Mouse (Mus musculus): ENCODE results near the gene Gatad1.
"Not testable (repeated sequence)": the region's sequence is repeated elsewhere in the genome, so short reads cannot be mapped to it uniquely, and the experiment has no call there.

Gatad1 gene

DNA sequence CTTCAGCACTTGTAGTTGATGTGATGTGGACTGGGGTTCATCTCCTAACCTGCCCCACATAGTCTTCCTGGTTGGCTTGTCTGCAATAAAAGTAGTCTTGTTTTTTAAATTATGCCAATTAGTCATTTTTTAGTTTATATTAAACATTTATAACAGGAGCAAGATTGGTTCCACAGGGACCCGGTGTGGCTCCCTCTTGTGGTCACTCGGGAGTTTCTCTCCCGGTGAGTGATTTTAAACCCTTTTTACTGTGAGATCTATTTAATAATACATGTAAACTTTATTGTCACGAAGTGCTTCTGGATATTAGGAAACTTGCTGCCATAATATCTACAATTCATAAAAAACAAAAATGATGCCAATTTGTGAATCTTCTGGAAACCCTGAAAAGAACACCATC lies 23.0 kb downstream of the Gatad1 start:
- peak; percentile 7 for DNase-seq (ENCODE audit: low spot score)

DNA sequence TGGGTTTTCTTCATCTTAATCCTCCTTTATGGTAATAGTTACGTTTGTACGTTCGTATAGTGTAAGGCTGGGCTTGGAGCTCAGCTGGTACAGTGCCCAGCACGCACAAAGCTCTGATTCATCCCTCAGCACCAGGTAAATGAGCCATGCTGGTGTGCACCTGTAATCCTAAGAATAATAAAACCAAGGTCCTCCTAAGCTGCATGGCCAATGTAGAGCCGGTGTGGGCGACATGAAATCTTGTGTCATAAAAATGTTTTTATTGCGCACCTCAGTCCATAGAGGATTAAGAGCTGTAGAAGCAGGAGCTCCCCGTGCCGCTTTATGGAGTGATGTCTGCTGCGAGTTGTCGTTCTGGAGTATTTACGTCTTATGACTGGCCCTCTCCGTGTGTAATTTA lies 23.7 kb downstream of the Gatad1 start:
- no peak for DNase-seq (ENCODE audit: low spot score)

DNA sequence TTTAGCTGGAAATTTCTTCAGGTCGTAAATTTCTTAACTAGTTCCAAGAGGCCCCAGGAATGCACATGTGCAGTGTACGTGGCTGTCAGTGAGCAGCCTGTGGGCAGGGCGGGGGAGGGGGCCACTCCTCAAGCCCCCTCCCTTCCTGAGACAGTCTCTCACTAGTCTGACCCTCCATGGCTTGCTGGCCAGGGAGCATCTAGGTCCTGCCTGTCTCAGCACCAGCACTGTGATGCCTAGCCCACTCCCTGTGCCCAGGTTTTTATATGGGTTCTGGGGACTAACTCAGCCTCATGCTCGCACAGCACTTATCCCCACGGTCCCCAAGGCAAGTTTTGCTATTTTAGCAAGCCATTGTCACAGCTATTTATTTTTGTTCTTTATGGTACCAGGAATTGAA lies 24.7 kb downstream of the Gatad1 start:
- DNase-seq (ENCODE audit: low spot score): no peak

DNA sequence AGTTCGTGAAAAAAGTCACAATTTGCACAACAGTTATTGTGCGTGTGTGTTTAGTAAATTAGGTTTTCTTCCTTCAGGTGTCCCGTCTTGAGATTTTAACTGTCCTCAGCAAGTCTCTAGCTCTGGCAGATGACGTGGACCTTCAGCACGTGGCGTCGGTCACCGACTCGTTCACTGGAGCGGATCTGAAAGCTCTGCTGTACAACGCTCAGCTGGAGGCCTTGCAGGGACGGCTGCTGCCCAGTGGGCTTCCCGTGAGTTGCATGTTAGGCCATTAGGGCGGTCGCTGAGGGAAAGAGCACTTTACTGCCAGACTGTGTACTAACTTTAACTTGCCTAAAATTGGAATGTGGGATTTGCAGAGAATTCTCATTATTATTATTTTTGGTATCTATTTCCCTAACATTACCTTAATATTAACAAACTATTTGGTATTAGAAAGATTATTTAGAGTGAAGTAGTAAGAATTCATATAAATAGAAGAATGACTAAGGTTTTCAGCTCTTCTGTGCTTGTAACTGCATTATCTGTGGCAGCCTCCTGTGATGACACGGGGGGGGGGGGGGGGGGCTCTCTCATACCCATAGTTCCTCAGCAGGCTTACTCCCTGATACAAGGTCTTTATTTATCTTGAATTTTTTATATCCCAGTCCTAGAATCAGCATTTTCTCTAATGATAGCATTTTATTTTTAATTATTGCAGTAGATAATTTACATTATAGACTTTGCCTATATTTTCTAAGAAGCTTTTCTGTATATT lies 25.3 kb downstream of the Gatad1 start:
- DNase-seq (ENCODE audit: low spot score): no peak

DNA sequence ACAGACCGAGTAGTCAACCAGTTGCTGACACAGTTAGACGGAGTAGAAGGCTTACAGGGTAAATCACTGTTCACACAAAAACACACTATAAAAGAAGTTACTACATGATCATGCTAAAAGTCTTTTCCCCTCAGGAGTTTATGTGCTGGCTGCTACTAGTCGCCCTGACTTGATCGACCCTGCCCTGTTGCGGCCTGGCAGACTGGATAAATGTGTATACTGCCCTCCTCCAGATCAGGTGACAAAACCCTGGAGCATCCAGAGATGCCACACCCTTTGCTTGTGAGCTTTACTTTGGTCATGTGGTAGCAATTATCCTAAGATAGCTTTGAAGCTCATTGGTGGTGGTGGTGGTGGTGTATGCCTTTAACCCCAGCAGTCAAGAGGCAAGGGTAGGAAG lies 26.9 kb downstream of the Gatad1 start:
- no peak for DNase-seq (ENCODE audit: low spot score)

DNA sequence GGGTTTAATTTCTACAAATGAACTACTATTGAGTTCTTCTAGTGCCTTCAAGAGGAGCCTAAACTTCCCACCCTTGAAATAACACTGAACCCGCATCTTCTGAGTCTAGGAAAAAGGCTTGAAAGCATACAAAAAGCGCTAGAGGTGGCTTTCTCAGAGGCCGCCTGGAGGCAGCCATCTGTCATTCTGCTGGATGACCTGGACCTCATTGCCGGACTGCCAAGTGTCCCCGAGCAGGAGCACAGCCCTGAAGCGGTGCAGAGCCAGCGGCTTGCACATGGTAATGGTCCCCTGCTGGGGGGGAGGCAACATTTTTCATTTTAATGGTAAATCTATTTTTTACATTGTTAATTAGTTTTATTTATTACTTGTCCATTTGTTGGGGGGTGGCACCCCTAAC lies 36.5 kb downstream of the Gatad1 start:
- DNase-seq (ENCODE audit: low spot score): no peak

DNA sequence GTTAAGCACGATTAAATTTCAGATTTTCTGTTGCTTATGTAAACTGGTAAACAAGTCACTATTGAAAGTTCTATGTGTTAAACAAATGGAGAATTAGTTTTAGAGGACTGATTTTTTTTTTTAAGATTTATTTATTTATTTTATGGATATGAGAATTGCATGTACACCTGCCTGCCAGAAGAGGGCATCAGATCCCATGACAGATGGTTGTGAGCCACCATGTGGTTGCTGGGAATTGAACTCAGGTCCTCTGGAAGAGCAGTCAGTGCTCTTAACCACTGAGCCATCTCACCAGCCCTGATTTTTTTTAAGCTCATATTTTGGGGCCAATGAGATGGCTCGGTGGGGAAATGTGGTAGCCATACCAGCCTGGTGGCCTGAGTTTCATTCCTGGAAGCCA lies 45.1 kb downstream of the Gatad1 start:
- DNase-seq (ENCODE audit: low spot score): not testable (repeated sequence)

DNA sequence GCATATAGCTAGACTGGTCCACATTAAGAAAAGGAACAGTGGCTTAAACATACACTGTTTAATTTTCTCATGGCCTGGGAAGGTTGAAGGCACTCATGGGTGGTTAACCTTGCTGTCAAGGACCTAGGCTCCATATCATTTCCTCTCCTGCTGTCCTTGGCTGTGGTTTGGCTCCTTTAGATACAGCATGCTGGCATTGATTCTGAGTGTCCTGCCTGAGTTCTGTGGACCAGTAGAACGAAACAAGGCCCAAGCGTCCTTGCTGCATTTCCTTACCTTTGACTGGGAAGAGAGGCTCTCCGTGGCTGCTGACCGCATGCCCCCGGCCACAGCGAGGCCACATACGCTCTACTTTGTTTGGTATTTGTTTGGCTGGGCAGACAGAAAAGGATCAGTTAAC lies 47.7 kb downstream of the Gatad1 start:
- no peak for DNase-seq (ENCODE audit: low spot score)

DNA sequence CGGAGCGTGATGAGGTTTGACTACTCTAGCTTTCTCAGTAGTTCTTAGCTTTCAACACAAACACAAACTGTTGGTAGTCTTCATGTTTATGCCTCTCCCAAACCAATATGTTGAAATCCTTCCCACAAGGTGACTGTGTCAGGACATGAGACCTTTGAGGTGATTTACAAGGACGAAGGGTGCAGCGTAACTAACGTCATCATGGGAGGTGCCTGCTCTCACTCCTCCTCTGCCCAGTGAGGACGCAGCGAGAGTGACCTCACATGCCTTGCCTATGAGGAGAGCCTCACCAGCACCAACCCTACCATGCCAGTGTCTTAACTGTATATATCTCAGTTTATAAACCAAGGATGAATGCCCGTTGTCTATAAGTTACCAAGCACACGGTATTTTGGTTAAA lies 49.9 kb downstream of the Gatad1 start:
- DNase-seq (ENCODE audit: low spot score): no peak

DNA sequence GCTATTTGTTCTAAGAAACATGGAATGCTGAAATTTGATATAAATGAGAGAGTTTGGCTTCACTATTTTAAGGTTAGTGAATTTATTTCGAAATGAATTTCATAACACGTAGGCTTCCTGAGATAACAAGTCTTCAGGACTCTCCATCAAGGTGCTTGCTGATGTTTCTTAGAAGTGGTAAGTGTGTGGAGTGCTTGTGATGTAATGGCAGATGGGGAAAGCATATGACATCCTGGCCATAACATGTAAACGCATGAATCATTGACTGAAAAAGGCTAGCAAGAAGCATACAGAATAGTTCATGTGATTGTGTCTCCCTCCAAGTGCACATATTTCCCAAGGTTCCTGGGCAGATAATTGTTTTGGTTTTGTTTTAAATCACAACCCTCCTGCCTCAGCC lies 56.2 kb downstream of the Gatad1 start:
- no peak for DNase-seq (ENCODE audit: low spot score)

DNA sequence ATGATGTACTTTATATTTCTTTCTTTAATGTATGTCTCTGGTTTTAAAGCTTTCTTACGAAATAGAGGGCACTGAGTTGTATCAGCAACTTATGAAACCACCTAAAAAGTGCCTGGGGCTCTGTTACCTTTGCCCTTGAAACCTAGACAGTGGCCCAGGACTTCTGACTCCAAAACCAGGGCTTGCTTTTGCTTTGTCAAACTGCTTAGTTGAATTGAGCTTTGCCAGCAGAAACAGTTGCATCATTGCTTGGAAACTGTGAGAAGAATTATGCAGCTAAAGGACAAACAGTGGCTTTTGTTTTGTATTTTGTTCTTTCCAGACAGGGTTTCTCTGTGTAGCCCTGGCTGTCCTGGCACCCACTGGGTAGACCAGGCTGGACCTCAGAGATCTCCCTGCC lies 56.7 kb downstream of the Gatad1 start:
- no peak for DNase-seq (ENCODE audit: low spot score)

DNA sequence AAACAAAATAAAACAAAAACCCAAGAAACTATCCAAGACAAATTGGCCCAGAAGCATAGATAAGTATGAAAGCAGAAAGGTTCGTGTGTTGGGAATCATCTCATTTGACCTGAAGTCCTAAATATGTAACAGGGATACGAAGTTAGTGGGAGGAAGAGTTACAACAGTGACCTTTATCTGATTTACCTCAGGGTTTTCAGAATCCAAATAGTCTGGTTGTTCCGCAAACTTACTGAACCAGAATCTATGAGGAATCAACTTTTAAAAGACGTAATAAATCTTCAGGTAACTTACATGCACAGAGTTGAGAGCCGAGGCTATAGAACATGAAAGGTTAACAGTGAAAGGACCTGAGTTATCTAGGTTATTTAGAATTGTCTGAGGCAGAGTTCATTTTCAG lies 58.2 kb downstream of the Gatad1 start:
- no peak for DNase-seq (ENCODE audit: low spot score)

DNA sequence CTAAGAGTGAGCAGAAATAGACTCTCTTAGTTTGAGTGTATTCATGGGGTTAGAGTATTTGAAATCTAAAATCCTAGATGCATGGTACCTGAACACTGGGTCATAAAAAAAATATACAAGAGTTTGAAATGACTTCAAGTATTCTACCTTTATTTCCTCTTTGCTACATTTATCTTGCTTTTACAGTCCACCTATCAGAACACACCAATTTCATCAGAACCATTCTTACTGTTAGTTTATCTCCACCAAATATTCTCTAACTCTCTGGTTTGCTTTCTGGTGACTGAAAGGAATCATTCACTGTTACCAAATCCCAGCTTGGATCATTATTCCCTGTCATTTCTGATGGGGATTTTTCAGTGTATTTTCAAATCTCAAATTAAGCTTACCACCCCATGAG lies 59.8 kb downstream of the Gatad1 start:
- DNase-seq (ENCODE audit: low spot score): no peak

DNA sequence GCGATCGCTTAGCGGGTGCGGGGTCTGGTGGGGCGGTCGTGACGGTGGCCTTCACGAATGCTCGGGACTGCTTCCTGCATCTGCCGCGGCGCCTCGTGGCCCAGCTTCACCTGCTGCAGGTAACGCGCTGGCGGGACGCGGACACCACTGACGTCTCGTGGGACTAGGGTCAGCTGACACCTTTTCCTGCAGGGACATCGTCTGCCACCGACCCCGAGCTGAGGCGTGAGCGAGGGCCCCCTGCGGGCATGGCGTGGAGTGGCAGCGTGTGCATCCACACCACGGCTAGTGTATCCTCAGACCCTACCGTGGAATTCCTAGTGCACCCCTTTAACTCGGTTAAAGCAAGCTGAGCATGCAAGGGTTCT lies 60.6 kb downstream of the Gatad1 start, which contains the start of gene Rbm48:
Gene Rbm48, minus strand, starts transcription at position 187 of the 368 bp plus-strand sequence.
- peak; percentile 77 for DNase-seq (ENCODE audit: low spot score)

DNA sequence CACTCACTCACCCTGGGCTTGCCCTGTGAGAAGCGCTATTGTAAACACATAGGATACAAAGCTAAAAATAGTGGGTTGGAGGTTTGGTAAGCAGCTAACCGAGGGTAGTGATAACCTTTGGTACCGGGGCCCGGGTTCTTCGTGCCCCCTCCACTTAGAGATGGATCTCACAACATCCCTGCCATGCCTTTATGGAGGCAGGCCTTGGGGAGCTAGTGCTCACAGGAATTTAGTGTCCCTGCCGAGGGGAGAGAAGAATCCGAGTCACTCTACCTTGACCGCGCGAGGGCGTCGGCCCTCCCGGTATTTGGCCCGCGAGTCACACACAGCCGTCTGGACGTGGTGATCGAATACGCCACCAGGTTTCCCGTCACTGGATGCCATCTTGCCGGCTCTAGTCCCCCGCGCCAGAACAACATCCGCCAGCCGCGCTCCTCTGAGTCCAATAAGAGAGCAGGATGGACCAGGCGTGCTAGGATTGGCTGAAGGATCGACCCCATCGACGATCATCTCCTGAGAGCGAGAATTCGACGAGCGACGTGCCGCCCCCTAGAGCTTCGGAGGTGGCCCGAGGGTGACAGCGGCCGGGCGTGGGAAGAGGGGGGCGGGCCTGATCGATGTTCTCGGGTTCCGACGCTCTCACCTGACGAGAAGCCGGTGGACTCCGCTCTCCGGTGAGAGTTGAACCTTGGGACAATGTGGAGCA lies 61.1 kb downstream of the Gatad1 start, which contains the start of gene Pex1:
Gene Pex1, plus strand, starts transcription at position 374 of the 706 bp plus-strand sequence.
- peak; percentile 97 for DNase-seq (ENCODE audit: low spot score)
